Mouse (Mus musculus): ENCODE data around the gene Sycp2l.

DNA sequence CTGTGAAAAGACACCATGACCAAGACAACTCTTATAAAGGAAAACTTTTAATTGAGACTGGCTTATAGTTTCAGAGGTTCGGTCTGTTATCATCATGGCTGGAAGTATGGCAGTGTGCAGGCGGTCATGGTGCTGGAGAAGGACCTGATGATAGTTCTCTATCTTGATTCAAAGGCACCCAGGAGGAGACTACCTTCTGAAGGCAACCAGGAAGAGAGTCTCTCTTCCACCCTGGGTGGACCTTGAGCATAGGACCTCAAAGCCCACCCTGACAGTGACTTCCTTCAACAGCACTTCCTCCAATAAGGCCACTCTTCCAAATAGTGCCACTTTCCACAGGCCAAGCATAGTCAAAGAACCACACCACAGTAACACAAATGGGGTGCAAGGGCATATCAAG is 14.1 kb upstream of the Sycp2l start:
- TF ChIP-seq GATA1 (IDR thresholded peaks at IDR 0.05; ENCODE audit: borderline replicate concordance, low read length) (no peak), FLI1 (IDR thresholded peaks at IDR 0.05; ENCODE audit: low read length) (no peak)
